Mouse (Mus musculus) B cell, adult 67 days (primary cell): ENCODE data around the gene Ndc1. TPM values are rescaled to one million over a fixed set of nuclear protein-coding genes. Genes with fewer than 3 reads are reported as not detected.

Source experiments
- total RNA-seq, 2 experiments: library from RNA; stranded (reverse); gene quantifications; 4 replicates each; pipeline ENCODE4 v1.2.4; 2023

The Ndc1 gene
- total RNA-seq, result 1 to 10 TPM; 8.6 to 9.8 TPM

DNA sequence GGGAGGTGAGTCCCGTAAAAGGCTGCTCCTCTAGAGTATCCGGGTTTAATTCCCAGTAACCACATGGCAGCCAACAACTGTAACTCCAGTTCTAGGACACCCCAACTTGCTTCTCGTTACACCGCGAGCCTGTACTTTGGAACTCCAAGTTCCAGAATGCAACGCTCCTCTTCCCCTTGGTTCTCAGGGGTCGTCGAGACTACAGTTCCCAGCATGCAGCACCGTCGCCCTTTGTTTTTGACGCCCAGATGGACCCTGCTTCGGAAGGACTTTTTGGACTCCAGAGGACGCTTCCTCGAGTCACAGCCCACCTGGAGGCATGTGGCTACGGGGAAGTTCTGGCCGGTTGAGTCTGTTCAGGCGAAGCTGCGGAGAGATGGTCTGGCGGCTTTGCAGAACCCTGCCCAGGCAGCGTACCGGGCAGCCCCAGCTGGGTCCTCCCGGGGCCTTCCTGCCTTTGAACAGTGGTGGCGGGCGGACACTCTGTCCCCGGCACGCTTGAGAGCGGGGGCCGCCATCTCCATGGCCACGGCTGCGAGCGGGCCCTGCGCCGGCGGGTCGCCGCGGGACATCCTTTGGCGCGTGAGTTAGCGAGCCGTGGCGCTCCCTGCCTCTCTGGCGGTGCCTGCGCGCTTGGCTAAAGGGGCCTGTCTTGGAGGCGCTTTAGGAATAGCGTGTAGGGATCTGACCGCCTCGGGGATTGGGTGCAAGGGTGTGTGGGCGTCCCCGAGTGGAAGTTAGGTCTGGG lies at the start of gene Ndc1:
Gene Ndc1, plus strand, starts transcription at position 218 of the 748 bp plus-strand sequence.

DNA sequence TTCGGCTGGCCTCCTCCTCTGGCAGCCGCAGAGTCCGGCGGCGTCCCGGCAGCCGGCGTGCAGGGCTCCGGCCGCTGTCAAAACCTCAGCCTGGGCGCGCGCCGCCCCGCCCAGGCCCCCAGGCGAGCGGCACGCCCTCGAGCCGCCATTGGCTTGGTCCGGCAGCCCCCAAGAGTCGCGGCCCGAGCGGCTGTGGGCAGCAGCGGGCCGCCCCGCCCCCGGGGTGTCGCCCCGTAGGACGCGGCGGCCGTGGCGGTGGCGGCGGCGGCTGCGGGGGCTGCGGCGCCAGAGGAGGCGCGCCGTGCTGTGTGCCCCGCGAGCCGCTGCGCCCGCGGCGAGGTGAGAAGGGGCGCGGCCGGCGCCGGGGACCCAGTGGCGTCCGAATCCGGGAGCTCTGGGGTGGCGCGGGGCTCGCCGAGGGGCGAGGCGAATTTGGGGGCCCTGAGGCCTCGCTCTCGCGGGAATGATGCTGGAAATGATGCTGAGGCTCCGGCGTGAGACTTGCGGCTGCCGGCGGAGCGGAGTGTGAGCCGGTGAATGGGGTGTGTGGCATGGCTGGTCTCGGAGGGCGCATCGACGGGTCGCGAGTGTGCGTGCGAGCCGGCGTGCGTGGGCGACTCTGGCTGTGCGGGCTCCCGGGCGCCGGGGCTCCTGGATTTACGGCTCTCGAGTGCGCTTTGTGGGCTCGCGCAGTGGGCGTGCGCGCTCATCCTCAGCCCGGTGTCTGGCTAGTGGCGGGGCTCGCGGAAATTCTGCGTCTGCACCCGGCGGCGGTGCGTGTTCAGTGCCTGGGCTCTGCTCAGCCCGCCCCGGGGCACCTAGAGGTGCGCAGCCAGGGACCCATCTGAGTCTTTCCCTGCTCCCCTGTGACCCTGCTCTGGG lies 67.0 kb downstream of the Ndc1 start, which contains the start of gene Glis1:
Gene Glis1, plus strand, starts transcription at position 236 of the 882 bp plus-strand sequence.

Other genes with a start within 250 kb of the Ndc1 start
- gene Tmem59, start 189.4 kb upstream of the Ndc1 start, total RNA-seq, result 100 to 1,000 TPM; 108 to 110 TPM
- 10 to 100 TPM; 39.3 to 45.4 TPM for gene Tceanc2, start 188.7 kb upstream of the Ndc1 start, total RNA-seq
- under 1 TPM in 1 of 2 experiments, not detected in 1; 0.67 TPM for gene Ldlrad1, start 158.6 kb upstream of the Ndc1 start, total RNA-seq
- gene Lrrc42, start 114.3 kb upstream of the Ndc1 start, total RNA-seq, result 10 to 100 TPM; 23.8 to 25.9 TPM
- 10 to 100 TPM; 14.5 to 17.9 TPM for gene Hspb11, start 114.2 kb upstream of the Ndc1 start, total RNA-seq
- not detected for gene Dio1, start 60.6 kb upstream of the Ndc1 start, total RNA-seq
- gene Yipf1, start 53.4 kb upstream of the Ndc1 start, total RNA-seq, result 10 to 100 TPM; 47.4 to 50.3 TPM
- under 1 TPM in 1 of 2 experiments, not detected in 1; 0.90 TPM for gene Glis1, start 66.8 kb downstream of the Ndc1 start, total RNA-seq